Mouse (Mus musculus): ENCODE results near the gene Ngf.

Gene Ngf

DNA sequence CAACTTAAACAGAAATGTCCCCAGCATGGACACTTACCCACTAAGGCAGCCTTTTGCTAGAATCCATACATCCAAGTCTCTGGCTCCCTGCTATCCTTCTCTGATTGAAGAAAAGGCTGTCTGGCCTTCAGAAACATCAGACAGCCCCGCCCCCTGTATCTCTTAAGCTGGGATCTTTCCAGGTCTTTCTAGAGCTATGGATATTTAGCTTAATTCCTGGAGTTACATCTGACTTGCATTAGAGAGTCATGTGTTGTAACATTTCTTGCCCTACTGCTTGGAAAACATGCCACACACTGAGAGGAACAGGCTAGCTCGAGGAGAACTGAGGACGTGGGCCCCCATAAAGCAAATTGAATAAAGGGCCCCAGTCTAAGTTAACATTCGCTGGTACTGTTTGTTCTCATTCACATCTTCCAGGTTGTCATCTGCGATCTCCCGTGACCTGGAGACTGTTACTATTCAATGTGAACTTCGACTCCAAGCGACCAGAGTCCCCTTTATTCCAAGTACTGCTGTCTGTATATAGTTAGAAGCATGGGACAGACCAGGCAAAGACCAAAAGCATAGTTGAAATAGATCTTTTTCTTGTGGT is 38.0 kb downstream of the Ngf start:
- DNase-seq (ENCODE audit: low spot score in 2 of 2) = no peak

DNA sequence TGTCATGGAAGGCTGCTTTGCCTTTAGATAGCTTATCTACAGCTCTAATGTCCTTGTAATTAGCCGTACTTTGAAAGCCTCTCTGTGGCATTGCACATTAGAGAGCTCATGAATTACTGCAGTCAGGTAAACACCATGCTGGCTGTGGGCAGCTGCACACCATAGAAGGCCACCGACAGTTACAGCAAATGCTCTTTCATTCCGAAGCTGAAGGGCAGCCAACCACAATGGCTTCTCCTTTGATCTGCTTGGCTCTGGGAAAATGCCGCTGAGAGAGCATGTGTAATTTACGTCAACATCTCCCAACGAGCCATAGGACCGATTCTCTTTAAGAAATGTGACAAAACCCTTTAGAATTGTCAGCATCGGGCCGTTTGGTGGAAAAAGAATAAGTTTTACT is 38.7 kb downstream of the Ngf start:
- no peak for DNase-seq (ENCODE audit: low spot score in 2 of 2)

DNA sequence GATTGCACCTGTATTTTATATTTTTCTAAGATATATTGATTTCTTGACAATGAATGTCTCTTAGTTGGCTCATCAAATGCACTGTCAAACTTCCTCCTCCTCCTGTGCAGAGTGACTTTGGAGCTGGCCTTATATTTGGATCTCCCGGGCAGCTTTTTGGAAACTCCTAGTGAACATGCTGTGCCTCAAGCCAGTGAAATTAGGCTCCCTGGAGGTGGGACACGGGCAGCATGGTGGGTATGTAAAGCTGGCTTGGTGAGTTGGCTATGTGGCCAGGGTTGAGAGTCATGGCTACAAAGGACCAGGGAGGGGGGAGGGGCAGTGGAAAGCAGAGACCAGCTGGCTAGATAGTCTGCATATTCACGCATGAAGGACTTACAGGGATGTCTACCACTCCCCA is 39.9 kb downstream of the Ngf start:
- no peak for DNase-seq (ENCODE audit: low spot score in 2 of 2)

DNA sequence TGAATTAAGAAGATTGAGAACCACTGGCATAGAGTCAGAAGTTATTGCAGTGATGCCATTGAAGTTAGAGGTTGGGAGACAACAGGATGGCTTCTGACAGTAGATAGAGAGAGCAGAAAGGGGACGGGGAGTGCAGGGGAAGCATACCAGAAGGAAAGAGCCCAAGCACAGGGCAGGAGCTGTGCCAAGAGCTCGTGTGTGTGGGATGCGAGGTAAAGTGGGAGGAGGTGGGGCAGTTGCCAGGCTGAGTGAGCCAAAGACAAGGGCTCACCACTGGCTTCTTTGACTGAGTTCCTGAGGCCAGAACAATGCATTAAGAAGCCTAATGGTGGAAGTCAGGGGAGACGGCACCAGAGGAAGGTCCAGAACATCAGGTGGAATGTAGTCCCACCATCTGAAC is 47.2 kb downstream of the Ngf start:
- DNase-seq (ENCODE audit: low spot score in 2 of 2) = no peak

DNA sequence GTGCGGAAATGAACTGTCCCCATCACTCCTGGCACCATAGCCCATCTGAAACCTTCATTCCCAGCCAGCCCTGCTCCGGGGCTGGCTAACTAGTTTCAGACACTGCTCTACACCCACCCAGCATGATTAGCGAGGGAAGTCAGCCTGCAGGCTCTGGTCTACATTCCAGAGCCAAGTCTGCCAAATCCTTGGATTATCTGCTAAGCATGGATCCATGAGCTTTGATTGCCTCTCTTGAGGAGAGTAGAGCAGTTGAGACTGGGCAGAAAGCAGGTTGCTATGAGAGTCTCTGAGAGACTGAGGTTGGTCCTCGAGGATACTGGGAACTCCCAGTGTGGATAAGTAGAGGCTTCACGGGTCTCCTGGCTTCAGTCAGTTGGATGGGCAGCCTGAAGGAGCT is 51.3 kb downstream of the Ngf start:
- DNase-seq (ENCODE audit: low spot score in 2 of 2) = no peak

DNA sequence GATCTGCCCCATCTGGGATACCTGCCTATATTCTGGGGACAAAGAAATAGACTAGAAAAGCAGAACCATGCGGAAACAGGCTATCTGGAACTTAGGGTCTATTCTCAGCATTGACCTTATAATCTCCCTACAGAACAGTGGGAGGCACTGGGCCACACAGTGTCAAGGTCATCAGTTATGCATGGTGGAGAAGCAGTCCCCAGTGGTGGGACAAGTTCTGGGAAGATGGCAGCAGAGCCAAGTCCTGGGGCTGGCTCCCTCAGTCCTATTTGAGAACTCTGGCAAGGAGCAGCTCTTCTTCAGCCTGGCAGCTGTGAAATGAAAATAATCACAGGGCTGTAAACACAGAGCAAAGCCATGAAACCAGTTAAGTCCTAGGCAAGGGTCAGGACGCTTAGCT is 54.0 kb downstream of the Ngf start:
- no peak for DNase-seq (ENCODE audit: low spot score in 2 of 2)

DNA sequence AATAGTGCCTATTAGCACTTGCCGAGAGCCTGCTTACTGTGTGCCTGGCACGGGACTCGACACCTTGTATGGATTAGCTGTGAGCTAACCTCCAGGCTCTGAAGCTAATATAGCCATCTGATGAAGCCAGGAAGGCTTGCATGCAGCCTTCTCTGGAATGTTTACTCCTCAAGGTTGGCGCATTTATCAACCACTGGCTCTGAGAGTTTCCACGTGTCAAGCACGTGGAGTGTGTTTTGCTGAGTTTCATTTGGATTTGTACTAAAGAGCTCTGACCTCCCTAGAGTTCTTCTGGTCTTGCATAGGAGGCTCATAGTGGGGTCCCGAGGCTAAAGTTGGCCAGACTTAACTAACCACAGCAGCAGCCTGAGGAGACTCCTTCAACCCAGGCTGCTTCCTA is 55.2 kb downstream of the Ngf start:
- no peak for DNase-seq (ENCODE audit: low spot score in 2 of 2)

DNA sequence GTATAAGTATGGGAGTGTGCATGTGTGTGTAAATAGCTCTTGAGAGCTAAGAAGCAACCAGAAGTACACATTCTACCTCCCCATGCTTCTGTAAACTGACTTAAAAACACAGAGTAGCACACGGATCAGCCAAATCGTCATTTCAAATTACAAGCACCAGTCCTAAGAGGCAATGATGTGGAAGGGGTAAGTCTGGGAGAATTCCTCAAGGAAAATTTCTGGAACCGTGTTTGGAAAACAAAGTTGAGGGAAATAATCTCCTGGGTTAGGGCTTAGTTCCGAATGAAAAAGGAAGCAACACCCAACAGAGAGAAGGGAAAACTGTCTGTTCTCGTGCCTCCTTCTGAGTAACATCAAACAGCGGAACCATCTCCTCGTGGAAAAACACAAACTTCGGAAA is 56.1 kb downstream of the Ngf start:
- DNase-seq (ENCODE audit: low spot score in 2 of 2) = no peak

DNA sequence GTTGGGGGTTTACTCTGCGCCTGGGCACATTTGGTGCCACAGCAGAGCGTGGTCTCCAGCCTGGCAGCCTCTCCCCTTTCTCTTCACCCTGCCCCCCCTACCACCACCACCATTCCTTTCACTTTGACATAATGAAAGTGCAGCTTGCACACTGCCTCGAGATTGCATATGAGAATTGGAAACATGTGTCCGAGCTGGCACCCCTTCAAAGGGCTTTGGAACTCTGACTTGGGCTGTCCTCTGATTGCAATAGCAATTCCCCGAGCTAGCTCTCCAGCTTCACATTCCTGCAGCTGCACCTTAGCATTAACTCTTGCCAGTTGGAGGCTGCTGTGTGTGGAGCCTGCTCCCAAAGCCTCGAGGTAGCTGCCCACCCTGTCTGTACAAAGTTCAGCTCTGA is 56.8 kb downstream of the Ngf start:
- no peak for DNase-seq (ENCODE audit: low spot score in 2 of 2)

DNA sequence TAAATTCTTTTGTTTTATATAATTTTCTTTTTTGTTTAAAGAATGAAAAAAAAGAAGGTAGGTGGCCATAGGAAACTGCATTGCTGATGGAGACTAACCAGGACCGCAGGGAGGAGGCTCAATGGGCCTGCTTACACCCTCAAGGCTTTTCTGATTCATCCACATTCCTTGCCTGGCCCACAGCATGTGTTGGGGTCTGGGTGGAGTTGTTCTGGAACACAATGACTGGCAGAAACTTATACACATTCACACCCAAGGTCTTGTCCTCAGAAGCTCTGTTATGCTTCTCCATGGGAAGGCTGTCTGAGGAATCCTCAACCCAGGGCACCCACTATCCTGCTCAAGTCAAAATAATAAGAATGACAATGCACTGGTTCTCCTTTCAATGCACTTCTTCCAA is 65.0 kb downstream of the Ngf start:
- no peak for DNase-seq (ENCODE audit: low spot score in 2 of 2)

DNA sequence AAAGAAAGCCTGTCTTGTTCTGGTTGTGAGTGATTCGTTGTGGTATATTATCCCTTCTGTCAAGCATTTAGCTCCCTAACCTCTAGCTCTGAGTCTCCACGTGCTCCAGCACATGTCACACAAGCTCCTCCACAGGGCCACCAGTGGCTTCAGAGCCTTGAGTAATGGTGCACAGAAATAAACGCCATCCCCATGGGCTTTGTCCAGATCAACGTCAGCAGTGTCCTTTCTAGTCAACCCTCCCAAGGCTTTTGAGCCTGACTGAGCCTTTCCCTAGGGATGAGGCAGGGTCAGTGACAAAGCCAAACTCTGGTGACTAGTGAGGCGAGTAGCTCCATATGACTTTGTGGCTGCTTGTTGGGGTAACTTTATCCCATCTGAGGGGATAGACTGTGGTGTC is 73.9 kb downstream of the Ngf start:
- DNase-seq (ENCODE audit: low spot score in 2 of 2) = no peak

DNA sequence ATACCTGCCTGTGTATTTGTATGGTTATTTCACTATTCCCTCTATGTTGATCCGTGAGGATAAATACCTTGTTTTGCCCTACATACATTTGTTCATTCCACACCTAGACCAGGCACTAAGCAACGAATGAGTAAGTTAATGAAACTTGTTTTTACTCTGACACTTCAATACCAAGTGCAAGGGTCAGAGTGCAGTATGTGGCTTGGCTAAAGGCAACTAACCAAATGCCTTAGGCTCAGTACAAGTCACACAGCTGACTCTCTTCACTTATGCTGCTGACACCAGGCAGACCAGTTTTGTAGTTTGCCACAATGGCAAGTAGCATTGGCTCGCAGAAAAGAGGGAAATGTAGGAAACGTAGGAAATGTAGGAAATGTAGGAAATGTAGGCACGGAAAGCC is 77.8 kb downstream of the Ngf start:
- DNase-seq (ENCODE audit: low spot score in 2 of 2) = no peak

DNA sequence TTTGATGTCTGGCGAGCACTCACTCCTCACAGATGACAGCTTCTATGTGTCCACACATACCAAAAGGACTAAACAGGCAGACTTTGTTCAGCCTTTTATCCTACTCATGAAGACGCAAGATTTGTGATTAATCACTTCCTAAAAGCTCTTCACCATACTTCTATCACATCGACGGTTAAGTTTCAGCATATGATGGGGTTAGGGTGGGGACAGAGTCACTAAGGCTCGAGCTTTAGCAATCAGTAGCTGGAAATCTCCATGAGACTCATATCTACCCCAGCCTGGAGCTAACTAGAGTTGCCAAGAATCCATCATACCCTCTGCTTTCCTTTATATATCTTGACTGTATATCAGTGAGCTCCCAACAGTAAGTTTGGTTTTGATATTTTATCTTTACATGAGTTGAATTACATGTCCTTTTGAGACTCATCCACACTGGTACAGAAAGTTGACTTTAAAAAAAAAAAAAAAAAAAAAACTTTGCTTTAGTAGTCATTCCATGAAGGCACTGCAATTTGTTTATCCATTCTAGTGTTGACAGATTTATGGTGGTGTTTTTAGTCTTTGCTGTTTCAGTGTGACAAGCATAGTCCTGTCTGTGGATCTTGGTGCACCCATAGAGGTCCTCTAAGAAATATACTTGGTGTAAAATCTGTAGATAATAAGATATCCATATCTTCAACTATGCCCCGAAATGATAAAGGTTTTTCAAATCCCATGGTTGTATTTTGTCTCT is 84.4 kb downstream of the Ngf start:
- no peak for DNase-seq (ENCODE audit: low spot score in 2 of 2)

DNA sequence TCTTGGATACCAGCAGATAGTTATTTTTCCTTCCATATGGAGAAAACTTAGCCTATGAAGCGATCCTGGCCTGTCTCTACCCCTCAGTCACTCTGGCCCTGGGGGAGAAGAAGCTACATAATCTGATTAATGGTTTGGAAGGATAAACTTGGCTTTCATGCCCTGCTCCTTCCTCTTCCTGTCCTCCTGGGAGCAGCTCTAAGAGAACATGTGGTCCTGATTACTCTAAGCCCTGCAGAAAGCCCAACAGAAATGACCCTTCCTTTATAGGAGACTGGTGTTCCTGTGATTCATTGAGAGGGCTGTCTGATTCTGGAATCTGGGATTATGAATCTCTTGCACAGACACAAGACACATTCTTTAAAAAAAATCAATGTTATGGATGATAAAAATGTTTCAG is 86.4 kb downstream of the Ngf start:
- no peak for DNase-seq (ENCODE audit: low spot score in 2 of 2)

DNA sequence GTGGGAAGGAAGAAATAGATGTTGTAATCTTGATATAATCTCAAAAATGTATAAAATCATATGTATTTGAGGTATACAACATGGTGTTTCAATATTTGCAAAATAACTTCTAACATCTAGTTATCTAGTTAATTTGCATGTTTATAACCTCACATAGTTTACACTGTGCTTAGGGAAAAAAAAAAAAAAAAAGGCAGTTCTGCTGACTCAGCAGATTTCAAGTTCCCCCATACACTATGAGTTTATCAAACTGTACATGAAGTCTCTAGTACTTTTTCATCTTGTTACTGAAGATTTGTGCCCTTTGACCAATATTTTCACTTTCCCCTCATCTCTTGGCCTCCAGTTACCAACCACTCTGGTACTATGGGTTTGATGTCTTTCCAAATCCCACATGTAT is 86.9 kb downstream of the Ngf start:
- no peak for DNase-seq (ENCODE audit: low spot score in 2 of 2)

All from frontal cortex, postnatal 25 days (tissue).